Mouse (Mus musculus) adrenal gland (tissue): Measurements from ENCODE around the gene Igfbp3.
"Not testable (repeated sequence)": the region's sequence is repeated elsewhere in the genome, so short reads cannot be mapped to it uniquely, and the experiment has no call there.

Experiments used
- intact Hi-C: fragments of 180-260 bp; cut with DNase I; formaldehyde crosslinking; loops from one replicate; pipeline ENCODE4 v1.15.1; 2025
- long read RNA-seq, 2 experiments: library from polyadenylated mRNA; unstranded; transcript quantifications; one replicate each; pipeline ENCODE4 v2.0.0; 2020; ENCODE audit warnings: borderline replicate concordance in 1 of 2; ENCODE audit not compliant: insufficient replicate concordance in 1 of 2

Igfbp3 gene
- long read RNA-seq, experiment 1, transcript Igfbp3-201 (5 exons, 2,421 nt): major isoform, 17 of 24 reads
- long read RNA-seq, experiment 1, partial matches to known transcripts: 7 of 24 reads
- long read RNA-seq, experiment 1, other reads (novel, unspliced or antisense): 0 of 24 reads
- long read RNA-seq, experiment 2, transcript Igfbp3-201 (5 exons, 2,421 nt): major isoform, 6 of 8 reads
- long read RNA-seq, experiment 2, partial matches to known transcripts: 0 of 8 reads
- long read RNA-seq, experiment 2, other reads (novel, unspliced or antisense): 2 of 8 reads

- intact Hi-C loops: loop anchor here (5.0 to 10.0 kb wide), 4 partner anchors 354 to 1194 kb away; no protein-coding TSS in a partner anchor
These were observed at the start of gene Igfbp3 for GRCm38 (mm10) chr11:7213501-7214341. Gene Igfbp3, minus strand, starts transcription at chr11:7213923.

DNA sequence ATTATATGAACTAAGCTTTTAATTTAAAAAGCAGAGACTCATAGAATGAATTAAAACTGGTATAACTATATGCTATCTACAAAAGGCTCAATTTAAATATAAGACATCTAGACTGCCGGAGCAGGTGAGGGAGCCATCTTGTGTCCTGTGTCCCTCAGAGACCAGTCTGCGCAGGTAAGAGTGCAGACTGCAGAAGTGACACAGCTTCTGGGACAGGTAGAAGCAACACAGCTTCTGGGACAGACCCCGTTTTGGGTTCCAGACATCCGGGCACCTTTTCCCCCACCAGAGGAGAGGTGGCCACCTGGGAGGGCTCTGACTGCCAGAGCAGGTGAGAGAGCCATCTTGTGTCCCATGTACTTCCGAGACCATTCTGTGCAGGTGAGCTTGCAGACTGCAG is 37.1 kb upstream of the Igfbp3 start:
- intact Hi-C loops: no loop called here

- intact Hi-C loops: no loop called here
These were observed 36.7 kb upstream of the Igfbp3 start for GRCm38 (mm10) chr11:7250415-7250814.

DNA sequence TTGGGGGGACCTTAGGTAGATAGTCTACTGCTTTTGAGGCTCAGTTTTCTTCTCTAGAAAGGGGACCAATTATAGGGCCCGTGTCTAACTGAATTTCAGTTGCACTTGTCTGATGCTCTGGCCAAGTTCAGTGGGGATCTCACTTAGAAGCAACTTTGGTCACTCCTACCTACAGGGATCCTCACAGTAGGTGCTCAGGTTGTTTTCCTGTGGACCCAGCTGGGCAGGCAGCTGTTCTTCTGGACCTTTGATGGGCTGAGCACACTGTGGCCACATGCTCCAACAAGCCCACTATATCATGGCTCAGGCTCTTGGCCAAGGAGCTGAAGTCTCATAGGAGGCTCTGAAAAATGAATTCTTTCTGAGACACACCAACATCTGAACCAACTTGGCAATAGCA is 31.1 kb upstream of the Igfbp3 start:
- intact Hi-C loops: no loop called here

DNA sequence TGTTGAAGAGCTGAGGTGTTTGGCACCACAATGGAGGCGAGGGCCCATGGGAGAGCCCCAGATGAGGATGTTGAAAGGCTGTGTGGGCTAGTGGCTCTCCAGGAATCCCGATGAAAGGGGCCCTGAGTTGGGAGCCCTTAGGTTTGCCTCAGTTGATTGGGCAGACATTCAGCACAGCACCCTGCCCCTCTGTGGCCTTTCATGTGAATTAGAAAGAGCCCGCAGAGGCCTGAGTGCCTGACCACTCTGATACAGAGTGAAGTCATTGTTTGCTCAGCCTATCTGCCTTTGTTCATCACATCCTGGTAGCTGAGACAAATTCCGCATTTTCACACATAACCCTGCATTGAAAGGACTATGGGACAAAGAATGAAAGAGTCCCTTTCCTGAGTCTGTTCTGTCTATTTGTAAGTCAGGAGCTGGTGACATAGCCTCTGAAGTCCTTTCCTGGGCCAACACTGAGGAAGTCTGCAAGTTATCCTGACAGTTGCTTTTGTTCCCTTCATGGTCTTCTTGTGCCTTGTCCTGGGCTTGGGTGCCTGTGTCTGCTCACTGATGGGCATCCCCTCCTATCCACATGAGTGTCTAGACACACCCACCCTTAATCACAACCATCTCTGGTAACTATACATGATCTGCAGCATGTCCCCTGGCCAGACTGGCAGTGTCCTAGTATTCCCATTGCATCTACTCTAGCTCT is 25.5 kb upstream of the Igfbp3 start:
- intact Hi-C loops: no loop called here

GRCm38 (mm10) chr11:7238546-7238945 is 24.8 kb upstream of the Igfbp3 start:
- intact Hi-C loops: no loop called here

- intact Hi-C loops: no loop called here
These were observed 24.0 kb upstream of the Igfbp3 start for GRCm38 (mm10) chr11:7237712-7238111.

DNA sequence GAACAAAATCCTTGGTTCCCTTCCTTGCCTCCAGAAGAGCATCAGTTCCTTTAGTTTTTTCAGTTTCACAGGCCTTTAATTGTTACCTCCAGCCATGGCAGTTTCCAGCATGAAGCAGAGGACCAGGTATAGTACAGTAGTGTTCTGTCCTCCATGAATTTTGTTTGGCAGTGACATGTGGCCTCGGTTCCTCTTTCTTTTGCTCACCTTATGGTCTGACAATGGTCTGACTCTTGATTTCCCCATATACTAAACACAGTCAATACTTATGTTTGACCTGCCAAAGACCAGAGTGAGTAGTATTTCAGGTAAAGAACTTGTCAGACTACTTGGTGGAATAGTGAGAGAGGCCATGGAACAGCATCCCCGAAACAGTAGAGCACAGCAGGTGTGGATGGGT is 23.0 kb upstream of the Igfbp3 start:
- intact Hi-C loops: no loop called here

DNA sequence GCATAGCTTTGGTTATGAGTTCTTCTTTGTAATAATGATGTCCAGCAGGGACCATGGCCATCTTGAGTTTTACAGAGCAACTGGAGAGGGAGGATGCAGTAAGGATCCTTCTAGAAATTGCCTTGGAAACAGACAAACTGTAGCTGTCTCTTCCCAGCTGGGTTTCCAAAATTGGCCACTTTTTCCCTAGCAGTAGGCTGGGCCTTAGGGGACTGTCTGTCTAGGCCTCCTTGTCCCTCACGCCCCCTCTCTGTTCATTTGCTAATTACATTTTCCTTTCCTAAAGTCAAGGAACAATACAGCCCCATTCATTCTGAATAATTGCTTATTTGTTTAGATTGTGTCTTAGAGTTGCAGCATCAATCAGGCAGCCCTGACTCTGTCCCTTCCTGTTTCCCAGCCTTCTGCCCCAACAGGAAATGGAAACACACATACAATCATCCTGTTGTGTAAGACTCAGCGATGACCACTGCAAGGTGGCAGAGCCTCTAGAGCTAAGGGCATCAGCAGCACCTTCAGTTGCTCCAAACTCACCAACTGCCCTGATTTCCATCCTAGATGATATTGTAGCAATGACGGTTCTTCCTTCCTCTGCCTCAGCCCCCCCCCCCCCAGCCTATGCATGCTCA is 21.4 kb upstream of the Igfbp3 start:
- intact Hi-C loops: no loop called here

DNA sequence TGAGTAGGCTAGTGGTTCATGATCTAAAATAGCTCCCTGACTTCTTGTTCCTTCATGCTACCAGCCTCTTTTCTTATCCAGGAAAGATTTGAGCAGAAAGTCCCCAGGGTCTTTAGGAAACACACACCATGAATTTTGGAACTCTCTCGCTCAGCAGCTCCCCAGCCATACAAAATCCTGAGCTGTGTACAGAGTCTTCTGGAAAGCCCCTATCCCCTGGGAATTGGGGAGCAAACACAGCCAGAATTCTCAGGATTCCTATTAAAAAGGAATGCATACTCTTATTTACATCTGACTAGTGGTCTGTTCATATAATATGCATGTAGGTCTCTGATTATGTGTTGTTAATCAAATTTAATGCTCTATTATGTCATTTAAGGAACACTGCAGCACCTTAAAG is 20.7 kb upstream of the Igfbp3 start:
- intact Hi-C loops: no loop called here

GRCm38 (mm10) chr11:7233333-7233732 is 19.6 kb upstream of the Igfbp3 start:
- intact Hi-C loops: no loop called here

- intact Hi-C loops: no loop called here
These were observed 18.2 kb upstream of the Igfbp3 start for GRCm38 (mm10) chr11:7231958-7232357.

- intact Hi-C loops: no loop called here
These were observed 16.3 kb upstream of the Igfbp3 start for GRCm38 (mm10) chr11:7230000-7230399.

- intact Hi-C loops: no loop called here
These were observed 14.4 kb upstream of the Igfbp3 start for GRCm38 (mm10) chr11:7228107-7228506.

DNA sequence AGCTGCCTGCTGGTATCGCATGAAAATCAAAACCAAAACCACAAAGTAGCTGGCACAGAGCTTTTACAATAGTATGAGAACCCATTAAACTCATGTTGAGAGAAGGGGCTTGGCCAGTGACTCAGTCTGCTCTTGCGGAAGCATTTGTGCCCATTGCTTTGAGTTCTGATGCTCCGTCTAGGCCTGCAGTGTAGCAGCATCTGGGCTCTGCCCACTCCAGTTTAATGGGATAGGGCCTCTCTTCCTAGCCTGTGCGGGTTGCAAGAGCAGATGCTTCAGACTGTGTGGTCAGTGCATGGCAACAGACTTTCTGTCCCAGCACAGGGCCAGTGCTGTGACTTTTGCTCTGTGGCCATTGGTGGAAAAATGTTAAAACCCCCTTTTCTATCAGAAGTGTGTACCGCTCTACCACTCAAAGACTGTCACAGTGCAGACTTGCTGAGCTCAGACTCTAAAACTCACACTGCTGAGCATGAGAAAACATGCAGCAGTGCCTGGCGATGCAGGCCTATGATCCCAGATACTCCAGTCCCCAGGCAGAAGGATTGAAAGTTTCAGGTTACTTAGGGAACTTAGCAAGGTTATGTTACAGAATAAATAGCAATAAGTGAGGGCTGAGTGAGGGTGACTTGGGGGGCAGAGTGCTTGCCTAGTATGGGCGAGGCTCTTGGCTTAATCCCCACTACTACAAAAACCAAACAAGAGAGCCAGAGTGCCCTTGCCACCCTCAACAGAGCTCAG is 13.3 kb upstream of the Igfbp3 start:
- intact Hi-C loops: no loop called here

GRCm38 (mm10) chr11:7226200-7226599 is 12.5 kb upstream of the Igfbp3 start:
- intact Hi-C loops: no loop called here

GRCm38 (mm10) chr11:7221826-7222225 is 8.1 kb upstream of the Igfbp3 start:
- intact Hi-C loops: not testable (repeated sequence)

GRCm38 (mm10) chr11:7215703-7216102 is 2.0 kb upstream of the Igfbp3 start:
- intact Hi-C loops: loop anchor here (10.0 kb wide), 1 partner anchor 919 kb away; no protein-coding TSS in a partner anchor

GRCm38 (mm10) chr11:7214761-7215160 is 1.0 kb upstream of the Igfbp3 start:
- intact Hi-C loops: loop anchor here (5.0 to 10.0 kb wide), 4 partner anchors 353 to 1193 kb away; no protein-coding TSS in a partner anchor

GRCm38 (mm10) chr11:7214342-7214660 is 578 bp upstream of the Igfbp3 start:
- intact Hi-C loops: loop anchor here (5.0 to 10.0 kb wide), 4 partner anchors 353 to 1193 kb away; no protein-coding TSS in a partner anchor

DNA sequence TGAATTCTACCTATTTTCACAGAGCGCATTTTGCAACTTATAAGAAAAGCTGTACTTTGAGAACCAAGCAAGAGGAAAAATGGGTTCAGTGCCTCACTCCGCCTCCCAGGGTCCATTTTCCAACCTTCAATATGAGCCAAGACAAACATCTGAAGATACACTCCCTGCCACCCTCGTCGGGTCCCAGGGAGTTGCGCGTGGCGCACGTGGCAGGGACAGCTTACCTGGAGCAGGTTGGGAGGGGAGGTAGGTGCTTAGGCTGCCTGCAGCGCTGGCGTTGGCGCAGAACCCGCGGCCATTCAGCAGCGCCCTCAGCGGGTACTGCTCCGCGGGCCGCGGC is 592 bp downstream of the Igfbp3 start:
- intact Hi-C loops: loop anchor here (5.0 to 10.0 kb wide), 4 partner anchors 354 to 1194 kb away; no protein-coding TSS in a partner anchor
